Mouse (Mus musculus) E14TG2a.4 (cell line): ENCODE results near the gene Myoz2.

Experiments used
- CTCF ChIP-seq: conservative IDR thresholded peaks from 2 replicates; pipeline ENCODE4 v1.5.1; 2014; ENCODE audit warnings: low read length
- NANOG ChIP-seq: IDR thresholded peaks from 2 replicates; pipeline ENCODE4 v1.6.1; 2014; ENCODE audit warnings: borderline replicate concordance, low read length, mixed read lengths

- TF ChIP-seq CTCF, result no peak
- TF ChIP-seq NANOG, result no peak
Measured at GRCm38 (mm10) chr3:123025634-123026033, 9.2 kb downstream of the Myoz2 start.
